Mouse (Mus musculus) WW6 (cell line): ENCODE results near the gene Rsrc2.
"Not testable (repeated sequence)": the region's sequence is repeated elsewhere in the genome, so short reads cannot be mapped to it uniquely, and the experiment has no call there.

ENCODE experiments used
- DNase-seq: peaks from one replicate; pipeline ENCODE4 v3.0.0-alpha.2; 2013; ENCODE audit warnings: low read depth, low spot score

The Rsrc2 gene

DNA sequence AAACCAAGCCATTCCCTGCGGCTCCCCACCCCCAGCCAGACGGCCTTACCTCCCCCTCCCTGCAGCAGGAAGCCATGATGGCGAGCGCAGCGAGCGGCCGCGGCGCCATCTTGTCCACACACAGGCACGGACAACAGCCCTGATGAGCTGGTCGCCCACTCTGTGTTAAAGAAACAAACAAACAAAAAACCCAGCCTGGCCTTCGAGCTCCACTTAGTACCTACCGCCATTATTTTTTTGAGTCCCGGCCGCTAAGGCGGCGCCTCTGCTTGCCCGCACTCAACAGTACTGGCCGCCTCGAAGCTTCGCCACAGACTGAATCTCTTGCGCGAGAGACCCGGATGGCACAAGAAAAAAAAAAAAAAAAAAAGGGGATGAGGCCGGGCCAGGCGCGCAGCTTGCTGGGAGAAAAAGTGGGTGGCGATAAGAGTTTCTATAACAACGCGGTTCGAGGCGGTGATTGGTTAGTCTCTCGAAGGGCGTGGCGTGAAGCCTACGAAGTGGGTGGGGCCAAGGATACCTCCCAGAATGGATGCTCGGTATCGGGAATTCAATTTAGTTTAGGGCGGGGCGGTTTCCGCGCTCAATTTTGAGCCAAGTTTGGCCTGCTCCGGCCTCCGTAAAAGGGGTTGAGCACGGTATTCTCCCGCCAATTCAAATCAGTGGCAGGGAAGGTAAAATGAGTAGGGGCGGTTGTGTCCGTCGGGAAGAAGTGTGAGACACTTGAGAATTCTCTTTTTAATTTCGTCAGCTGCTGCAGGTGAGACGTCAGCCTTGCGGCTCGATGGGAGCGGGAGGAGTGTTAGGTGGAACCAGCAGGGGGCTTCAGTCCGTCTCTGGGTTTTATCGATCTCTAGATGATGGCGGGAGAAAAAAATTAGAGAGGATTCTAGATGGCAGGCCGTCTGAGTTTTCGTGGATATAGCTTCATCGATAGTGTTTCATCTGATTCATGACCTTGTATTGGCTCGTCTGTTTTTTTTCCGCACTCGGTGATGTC is at the start of gene Rsrc2, which contains the start of gene Kntc1:
Rsrc2 (minus strand) TSS at position 350 of the 1,000 bp plus-strand sequence.
Kntc1 (plus strand) TSS at position 652 of the 1,000 bp plus-strand sequence.
- peak; percentile 97 for DNase-seq

DNA sequence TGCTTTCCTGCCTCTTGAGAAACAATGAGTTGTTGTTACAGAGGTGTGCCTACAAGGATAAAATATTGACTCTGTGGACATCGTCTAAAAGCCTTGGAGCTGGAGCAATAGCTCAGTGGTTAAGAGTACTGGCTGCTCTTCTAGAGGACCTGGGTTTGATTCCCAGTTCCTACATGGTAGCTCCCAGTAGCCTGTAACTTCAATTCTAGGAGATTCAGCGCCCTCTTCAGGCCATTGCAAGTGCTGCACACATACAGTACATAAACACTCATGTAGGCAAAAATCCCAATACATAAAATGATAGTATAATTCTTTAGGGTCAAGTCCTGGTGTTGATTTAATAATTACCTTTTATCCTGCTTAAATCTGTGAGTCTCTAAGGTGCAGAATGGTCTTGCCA is 43.9 kb upstream of the Rsrc2 start:
- DNase-seq, result no peak

DNA sequence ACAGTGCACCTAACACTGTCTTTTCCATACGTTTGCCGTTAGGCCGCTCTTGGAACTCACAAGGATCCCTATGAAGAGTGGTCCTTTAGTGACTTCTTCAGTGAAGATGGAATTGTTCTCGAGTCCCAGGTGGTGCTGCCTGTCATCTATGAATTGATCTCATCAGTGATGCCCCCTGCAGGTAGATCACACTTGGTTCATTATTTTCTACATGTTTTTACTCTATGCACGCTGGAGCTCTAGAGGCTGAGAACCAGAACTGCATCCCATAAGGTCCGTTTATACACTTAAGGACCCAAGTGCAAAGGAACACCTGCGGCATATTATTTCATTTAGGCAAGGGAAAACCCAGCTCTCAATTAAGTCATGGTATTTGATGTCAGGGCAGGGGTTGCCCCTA is 39.8 kb upstream of the Rsrc2 start:
- DNase-seq, result peak; percentile 29

DNA sequence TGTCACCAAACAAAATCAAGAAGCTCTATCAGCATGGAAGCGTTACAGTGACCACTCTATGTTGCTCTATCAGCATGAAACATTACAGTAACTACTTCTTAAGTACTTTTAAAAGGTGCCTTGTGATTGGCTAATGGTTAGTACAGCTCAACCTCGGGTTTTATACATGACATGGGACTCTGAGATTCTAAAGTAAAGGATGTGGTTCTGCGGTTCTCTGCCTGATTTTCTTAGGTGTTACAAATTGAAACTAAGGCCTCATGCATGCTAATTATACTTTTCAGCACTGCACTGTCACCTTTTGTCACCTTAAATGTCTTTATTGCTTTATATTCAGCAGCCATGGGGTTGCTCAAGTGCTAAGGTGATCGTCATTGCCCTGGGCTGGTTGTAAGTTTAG is 32.6 kb upstream of the Rsrc2 start:
- no peak for DNase-seq

DNA sequence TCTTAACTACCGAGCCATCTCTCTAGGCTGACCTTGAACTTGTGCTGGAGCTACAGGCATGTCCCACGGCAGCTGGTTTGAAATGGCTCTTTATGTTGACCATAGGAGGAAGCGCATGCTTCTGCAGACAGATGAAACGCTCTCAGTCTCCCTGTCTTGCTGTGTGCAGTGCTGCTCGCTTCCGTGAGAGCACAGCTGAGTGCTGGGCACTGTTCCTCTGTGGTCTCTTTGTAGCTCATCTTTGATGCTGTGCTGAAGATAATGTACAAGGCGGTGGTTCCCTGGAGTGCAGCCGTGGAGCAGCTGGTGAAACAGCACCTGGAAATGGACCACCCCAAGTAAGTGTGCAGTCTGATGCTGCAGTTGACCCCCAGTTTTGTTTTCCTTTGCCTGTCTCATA is 31.5 kb upstream of the Rsrc2 start:
- DNase-seq, result no peak

DNA sequence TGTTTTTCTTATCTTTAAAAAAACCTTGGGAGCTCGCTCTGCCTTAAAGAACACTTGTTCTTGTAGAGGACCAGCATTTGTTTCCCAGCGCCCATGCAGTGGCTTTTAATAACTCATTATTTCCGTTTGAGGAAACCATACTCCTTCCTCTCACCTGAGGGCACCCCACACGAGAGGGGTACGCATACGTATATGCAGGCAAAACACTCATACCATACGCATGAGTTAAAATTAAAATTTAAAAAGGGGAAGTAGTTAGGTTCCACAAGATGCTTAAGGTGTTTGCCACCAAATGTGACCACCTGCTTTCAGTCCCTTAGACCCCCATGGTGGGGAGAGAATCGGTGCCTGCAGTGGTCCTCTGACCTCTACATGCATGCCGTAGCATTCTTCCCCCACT is 24.2 kb upstream of the Rsrc2 start:
- no peak for DNase-seq

DNA sequence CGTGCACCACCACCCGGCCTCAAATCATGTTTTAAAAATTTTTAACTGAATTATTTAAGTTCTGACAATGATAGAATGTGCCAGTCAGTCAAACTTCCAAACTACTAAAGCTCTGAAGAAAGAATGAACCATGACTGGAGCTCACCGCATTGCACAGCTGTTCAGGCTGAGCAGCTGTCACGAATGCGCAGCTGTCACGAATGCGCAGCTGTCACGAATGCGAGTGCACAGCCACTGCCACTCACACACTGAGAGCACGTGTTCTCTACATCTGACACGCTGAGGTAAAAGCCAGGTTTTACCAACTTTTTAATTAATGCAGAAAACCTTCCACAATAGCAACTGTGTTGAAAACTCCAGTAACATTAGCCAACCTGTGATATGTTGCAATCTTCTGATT is 17.2 kb upstream of the Rsrc2 start:
- not testable (repeated sequence) for DNase-seq

DNA sequence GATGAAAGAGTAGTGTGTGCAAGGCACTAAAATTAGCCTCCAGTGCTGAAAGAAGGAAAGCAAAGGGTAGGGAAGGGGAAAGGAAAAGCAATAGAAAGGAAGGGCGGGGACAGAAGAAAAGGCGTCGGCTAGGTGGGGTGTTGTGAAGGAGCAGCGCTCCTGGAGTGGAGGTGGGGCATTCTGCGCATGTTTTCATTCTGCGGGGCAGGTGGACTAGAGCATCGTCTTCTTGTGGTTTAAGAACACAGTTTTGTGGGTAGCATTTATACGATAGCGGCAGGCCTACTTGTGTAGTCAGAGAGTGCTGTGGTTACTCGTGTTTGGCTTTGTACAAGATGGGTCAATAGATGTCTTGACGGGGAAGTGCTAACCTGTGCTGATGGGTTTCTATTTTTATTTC is 16.3 kb upstream of the Rsrc2 start:
- DNase-seq, result no peak

DNA sequence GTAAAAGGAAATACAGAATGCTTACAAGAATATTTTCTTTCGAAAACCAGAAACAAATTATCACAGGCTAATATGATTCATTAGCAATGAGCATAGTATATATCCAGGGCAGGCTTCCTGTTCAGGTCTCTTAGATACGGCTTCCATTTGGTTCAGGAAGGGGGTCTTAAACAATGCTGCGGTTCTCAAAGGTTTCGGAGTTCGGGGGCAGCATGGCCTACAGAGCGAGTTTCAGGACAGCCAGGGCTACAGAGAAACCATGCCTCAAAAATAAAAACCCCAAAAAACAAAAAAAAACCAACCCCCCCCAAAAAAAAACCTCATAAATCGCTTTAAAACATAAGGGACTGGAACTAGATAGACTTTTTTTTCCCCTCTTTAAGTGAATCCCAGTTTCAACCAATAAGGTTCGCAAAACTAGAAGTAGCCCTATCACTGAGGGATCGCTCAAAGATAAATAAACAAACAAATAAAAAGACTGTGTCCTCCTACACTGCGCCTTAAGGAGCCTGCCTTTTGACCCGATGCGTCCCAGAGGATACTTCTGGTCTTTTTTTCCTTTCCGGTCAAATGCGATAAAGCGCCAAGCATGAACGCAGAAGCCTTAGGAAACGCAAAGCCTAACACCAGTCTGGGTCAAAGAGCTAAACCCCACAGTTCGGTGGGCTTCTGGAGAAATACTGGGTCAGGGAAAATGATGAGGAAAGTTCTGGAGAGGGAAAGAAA is 712 bp downstream of the Rsrc2 start:
- no peak for DNase-seq

DNA sequence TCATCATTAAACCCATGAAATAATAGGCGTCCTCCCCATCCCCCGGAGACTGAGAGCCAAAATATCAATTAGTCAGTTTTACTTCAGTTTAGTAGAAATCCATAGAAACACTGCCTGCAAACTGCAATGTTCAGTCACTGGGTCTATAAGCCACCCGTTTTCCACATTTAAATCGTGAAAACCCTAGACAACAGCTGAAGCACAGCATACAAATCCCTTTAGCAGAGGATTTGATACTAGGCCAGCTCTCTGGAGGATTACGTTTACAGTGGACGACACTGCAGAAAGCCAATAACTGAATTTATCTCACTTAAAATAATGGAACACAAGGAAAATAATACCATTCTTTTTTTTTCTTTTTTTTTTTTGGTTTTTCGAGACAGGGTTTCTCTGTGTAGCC is 1.6 kb downstream of the Rsrc2 start:
- no peak for DNase-seq

DNA sequence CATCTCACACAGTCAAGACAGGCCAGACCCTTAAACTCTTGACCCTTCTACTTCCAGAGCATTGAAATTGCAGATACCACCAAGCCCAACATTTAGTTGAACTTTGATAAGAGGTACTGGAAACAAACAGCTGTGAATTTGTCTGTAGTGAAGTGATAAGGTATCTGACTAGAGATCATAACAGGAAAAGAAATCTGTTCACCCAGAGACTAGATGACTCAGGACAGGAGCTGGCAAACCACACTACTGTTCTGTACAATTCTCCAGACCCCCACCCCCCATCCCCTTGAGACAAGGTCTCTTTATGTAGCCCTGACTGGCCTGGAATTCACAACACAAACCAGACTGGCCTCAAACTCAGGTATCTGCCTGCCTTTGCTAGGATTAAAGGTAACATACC is 3.0 kb downstream of the Rsrc2 start:
- DNase-seq, result no peak

DNA sequence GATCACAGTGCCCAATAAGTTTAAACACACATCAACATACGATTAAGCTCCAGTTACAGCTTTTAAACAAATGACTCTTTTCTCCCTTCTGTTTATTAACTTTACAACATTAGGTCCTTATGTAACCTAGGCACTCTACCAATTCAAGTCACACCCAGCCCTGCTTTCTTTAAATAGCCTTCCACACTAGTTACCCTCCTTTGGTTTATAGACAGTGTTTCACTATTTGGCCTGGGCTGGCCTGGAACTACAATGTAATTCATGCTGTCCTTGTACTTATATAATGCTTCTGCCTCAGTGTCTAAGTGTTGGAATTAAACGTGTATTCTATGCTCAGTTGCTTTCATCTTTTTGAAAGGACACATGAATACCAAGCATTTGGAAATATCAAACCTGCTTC is 4.9 kb downstream of the Rsrc2 start:
- no peak for DNase-seq

DNA sequence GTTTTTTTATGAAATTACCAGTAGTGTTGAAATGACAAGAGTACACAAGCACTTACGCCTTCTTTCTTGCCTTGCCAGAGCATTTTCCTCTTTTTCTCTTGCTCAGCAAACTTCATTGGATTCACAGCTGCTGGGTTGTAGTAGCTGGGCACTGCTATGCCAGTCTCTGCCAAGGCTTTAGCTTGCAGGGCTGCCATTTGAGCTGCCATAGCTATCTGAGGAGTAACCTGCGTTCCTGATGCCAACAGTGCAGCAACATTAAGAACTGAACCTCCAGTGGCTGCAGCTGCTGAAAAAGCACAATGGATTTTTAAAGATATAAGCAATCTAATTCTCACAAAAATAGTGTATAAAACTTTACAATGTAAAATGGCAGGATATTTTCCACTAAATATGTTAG is 18.2 kb downstream of the Rsrc2 start:
- no peak for DNase-seq

DNA sequence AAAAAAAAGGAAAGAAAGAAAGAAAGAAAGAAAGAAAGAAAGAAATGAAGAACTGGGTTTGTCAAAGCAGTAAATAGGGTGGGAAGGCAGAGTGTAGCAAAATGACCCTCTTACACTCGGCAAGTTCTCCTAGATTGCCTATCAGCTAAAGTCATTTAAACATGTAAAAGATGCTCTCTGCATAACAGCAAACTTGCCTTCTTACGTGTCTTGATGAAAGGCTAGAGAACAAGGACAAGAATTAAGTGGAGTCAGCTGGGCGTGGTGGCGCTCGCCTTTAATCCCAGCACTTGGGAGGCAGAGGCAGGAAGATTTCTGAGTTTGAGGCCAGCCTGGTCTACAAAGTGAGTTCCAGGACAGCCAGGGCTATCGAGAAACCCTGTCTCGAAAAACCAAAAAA is 25.4 kb downstream of the Rsrc2 start:
- DNase-seq, result not testable (repeated sequence)

DNA sequence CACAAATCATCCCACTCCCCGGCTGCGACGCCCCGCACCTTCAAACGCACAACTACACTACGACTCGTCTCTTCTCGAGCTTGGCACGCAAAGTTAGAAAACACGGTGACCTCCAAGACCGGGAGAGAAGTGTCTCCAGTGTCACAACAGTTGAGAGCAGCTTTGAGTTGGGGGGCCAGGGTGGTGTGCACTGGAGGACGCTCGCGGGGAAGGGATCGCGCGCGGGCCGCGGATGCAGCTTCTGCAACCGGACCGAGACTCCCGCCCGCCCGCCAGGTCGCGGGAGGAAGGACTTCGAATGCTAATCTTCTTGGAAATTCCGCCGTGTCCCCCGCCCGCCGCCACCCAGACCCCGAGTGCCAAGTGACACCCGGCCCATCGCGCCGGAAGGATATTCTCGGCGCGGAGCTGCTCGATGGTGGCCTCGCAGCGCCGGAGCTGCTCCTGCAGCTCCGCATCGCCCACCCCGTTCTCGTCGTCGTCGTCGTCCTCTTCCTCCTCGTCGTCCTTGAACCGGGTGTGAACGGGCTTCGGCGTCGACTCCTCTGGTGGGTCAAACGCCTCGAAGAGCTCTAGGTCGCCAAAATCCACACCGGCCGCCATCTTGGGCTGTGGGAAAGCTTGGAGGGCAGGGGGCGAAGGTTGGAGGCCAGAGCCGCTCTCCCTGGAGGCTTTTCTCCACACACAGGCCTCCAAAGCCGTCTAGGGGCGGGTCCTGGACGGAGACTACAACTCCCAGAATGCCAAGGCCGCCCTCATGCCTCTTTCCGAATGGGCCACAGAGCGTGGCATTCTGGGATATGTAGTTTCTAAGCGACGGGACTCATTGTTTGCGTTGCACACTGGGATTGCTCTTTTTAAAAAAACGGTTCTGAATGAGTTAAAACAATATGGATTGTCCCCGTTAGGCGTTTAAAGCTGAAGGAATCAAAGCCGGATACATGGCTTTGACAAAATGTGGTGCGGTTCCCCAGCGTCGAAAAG is 28.6 kb downstream of the Rsrc2 start, which contains the start of gene Zcchc8:
Zcchc8 (minus strand) TSS at position 773 of the 984 bp plus-strand sequence.
- DNase-seq, result peak; percentile 87

DNA sequence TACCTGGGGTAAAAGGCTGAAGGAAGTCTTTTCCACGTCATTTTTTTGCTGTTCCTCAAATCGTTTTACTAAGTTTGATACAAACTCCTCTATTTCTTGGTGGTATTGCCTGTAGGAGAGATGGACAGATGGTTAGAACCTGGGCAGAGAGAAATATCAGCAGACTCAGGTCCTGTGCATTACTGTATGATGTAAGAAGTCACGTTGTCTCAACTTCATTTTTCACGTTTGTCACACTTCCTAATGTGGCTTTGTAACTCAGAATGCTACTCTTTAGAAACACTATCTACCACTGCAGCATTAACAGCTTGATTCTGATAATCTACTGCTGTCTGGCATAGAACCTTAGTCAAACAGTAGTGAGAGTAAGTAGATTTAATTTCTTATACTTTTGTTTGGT is 34.6 kb downstream of the Rsrc2 start:
- DNase-seq, result no peak

DNA sequence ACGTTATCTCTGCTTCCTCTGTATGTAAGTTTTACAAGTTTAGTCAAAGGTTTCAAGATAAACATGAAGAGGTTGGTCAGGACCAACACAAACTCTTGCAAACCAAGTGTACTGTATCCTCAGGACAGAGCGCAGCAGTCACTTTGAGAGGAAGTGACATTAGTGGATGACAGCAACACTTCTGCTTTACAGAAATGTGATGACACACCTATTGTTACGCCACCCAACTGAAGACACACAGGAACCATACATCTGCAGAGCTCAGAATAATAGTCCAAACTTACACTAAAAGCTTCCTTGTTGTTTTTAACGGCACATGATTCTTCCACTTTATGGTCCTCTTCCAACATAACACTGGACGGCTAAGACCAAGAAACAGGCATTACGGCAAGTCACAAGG is 35.4 kb downstream of the Rsrc2 start:
- DNase-seq, result no peak

DNA sequence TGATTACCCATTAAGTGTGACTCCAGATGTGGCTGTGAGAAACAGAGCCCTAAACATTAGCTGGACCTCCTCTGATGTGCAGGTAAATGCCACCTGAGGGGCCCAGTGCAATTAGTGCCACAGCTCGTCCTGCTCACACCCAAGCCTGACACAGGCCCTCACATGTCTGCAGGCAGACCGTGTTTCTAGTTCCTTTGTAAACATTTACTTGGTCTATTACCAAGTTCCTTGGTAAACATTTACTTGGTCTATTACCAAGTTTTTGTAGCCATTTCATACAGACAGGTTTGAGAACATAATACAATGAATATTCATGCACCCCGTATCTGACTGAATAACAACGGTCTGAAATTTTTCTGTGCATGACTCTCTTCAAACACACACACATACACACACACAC is 39.6 kb downstream of the Rsrc2 start:
- DNase-seq, result no peak

DNA sequence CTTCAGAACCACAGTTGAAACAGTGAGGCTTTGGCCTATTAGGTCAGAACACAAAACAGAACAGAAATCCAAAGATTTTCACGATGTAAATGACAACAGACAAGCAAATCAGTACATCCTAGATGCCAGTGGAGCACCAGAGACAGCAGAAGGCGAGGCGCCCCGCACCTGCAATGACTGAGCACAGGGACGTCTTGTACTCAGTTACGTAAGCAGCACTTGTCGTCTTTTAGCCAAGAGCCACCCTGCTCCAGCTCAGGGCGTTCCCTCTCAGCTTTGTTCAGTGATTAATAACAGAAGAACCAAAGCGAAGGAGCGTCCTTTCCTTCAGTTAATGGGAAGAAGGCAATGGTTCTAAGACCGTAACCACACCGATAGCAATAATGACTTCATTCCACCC is 40.6 kb downstream of the Rsrc2 start:
- DNase-seq, result no peak

DNA sequence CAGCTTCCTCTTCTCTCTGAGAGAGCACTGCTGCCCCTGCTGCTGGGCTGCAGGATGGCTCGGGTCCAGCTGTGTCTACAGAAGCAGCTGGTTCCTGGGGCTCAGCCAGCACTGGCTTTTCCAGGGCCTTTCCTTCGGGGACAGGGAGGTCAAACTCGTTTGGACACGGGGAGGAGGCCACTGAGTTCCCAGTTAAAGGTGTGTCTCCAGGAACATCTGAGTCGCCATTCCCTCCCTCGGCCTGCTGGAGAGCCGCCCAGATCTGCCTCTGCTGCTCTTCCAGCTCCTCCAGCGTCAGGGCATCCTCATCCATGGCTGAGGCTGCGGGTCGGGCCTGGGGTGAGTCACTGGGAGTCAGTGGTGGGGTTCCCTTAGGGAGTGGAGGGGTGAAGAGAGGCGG is 48.6 kb downstream of the Rsrc2 start:
- DNase-seq, result no peak

DNA sequence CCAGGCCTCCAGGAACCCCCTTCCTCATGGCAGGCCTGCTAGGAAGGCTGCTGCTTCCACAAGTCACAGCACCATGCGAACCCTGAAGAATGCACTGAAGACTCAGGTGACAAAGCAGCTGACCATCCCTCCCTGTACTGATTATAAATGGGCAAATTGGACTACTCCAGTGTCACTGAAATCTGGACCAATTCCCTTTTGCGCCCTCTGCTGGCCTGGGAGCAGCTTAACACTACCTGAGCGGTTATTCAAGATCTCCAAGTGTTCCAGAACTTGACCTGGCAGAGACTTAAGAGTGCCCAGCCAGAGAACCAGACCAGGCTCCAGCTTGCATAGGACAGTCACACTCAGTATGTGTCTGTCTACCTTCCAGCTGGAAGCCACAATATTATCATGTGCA is 50.0 kb downstream of the Rsrc2 start:
- DNase-seq, result no peak
